Mouse (Mus musculus) kidney, adult 2 months (tissue): Measurements from ENCODE around the gene 4932438A13Rik.

Experiments used
- CTCF ChIP-seq: fragments of 200-500 bp; conservative IDR thresholded peaks from 2 replicates; pipeline ENCODE4 v1.5.1; 2011; ENCODE audit warnings: low read depth, mild to moderate bottlenecking, control low read depth, low read length, moderate library complexity, mixed read lengths; ENCODE audit not compliant: insufficient read depth, insufficient read length
- POLR2A ChIP-seq: fragments of 200-500 bp; IDR thresholded peaks from one replicate; pipeline ENCODE4 v1.6.1; 2011; ENCODE audit warnings: low read depth, low read length, control low read depth

DNA sequence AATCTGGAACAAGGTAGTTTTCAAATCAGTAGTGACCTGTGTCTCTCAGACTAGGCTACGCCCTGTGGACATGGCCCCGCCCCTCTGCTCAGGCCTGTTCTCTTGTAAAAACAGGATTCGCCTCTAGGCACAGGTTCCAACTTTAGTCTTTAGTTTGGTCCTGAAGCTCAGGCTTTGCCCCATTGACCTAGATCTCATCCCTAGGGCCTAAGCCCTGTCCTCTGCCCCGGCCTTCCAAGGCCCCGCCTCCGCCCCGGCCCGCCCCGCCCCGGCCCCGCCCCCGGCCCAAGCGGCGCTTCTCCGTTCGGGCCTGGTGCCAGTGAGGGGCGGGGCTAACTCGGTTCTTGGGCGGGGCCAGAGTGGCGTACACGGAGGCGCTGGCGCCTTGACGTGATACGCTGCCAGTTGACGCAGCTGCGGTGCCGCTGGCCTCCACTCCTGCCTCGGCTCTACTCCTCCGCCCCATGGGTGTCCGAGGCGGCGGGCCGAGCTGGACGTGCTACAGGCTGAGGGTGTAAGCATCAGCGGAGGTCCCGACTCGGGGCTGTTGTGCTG, at the start of gene 4932438A13Rik:
- TF ChIP-seq POLR2A (peak; percentile 94), CTCF (no peak)
